Mouse (Mus musculus) cerebellum, postnatal 14 days (tissue): Measurements from ENCODE around the gene Pigz.

ENCODE experiments used
- DNase-seq, 2 experiments: peaks; one replicate each; pipeline ENCODE4 v3.0.0; 2021; ENCODE audit warnings: mixed read lengths in 2 of 2

Gene Pigz

DNA sequence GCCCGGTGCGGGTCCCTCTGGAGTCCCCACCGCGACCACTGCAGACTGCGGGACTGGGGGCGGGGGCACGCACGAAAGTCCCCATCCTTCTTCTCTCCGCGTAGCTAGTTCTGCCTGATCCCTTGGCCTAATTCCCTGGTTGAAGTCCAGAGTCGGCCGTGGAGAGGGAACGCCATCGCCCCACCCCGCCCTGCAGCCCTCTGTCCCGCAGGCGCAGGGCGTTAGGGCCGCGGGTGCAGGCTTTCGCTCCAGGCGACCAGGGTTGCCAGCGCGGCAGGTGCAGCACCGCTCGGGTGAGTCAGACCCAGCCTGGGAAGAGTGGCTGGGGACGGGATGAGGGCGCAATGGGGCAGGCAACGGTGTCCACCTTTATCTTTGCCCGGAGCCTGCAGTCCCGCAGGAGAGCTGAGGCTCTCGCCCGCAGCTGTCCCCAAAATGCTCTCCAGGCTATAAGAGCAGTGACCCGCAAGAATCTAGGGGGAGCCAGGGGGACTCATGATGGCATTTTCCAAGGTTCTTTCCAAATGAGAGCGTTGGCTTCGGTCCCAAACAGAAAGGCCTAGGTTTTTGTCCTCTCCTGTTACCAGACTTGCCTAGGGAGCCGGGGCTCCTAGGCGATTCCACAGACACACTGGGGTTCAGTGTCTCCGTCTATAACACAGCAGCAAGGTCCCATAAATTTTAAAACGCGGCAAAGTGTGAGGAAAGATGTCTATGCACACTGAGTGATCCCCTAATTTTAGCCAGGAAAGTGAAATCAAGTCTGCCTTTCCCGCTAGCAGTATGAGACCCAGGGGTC is at the start of gene Pigz:
TSS of gene Pigz (plus strand) at position 101 of the 799 bp plus-strand sequence.
- peak; percentile 82 to 83 for DNase-seq

GRCm38 (mm10) chr16:31883902-31884301 is 49.7 kb upstream of the Pigz start:
- DNase-seq, result no peak

DNA sequence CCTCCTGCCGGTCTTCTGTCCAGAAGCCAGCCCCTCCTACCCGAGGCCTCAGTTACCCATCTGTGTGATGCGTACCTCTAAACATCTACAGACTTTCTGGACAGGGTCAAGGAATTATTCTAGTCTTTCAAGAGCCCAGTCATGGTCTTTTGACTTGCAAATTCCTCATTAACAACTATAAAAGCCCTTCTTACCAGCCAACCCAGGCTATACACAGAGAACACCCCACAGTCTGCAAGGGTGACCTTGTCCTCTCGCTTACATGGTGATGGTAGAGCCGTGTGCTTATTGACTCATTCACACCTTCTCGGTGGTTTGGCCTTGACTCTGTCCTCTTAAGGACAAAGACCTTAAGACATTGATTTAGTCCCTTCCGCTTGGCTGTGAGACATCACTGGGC is 42.7 kb upstream of the Pigz start:
- no peak for DNase-seq

- DNase-seq, result no peak
These were observed 40.1 kb upstream of the Pigz start for GRCm38 (mm10) chr16:31893396-31894141.

DNA sequence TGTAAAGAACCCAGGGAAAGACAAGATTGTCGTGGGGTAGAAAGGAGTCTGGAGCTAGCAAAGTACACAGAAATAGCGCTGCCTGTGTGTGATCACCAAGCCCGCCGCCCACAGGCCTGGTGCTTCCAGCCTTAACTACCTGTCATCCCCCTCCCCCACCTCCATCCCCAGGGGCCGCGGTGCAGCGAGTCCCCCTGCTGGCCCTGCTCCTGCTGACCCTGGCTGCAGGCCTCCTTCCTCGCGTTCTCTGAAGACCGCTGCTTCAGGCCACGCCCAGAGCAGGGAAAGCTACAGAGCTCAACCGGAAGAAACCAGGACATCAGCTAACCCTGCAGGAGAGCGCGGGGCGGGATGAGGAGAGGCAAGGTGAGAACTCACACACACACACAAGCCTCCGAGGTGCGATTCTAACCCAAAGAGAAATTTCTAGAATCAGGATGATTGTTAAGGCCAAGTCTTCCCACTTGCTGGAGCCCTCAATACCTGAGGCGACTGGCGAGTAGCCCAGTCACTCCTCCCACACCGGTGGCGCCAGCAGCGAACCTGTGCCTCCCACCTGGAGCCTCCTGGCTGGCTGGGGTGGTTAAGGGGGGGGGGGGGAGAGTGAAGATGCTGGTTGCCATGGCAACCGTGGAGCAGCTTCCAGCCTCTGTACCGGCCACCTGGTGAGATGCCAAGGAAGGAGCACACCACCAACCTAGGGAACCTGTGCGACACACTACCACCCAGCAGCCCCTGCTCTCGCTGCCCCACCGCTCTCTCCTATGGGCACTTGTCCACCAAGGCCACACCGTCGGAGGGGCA is 36.5 kb upstream of the Pigz start:
- DNase-seq, result peak; percentile 58 to 67

DNA sequence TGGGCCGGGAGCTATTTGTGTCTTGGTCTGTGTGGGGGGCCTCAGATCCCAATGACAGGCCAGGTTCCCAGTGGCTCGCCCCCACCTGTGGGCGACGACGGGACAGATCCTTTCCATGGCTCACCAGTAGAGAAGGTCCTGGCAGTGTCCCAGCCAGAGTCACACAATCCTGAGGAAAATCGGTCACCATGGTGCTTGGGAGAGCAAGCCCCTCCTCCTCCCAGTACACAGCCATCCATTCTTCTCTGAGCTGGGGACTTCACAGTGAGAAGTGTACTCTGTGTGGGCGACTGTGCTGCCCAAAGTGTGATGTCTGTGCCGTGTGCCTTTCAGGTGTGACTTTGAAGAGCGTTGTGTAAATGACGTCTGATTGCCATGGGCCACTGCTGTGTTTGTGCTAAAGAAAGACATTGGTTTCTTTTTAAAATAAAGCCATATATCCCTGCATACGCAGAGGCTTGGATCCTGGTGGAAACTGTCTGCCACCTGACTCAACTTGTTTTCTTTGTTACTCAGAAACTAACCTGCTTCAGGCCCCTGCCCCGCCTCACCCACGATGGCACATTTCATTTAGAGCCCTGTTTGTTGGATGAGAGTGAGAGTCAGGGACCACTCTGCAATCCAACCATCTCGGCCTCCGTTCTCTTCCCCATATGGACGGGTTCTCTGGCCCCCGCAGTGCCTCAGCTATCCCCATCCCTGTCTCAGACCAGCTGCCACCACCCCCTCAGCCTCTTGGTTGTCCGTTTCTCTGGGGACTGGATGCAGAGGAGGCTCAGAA is 34.9 kb upstream of the Pigz start:
- peak in 1 of 2 experiments; percentile 71 for DNase-seq

GRCm38 (mm10) chr16:31901886-31902285 is 31.8 kb upstream of the Pigz start:
- DNase-seq, result no peak

DNA sequence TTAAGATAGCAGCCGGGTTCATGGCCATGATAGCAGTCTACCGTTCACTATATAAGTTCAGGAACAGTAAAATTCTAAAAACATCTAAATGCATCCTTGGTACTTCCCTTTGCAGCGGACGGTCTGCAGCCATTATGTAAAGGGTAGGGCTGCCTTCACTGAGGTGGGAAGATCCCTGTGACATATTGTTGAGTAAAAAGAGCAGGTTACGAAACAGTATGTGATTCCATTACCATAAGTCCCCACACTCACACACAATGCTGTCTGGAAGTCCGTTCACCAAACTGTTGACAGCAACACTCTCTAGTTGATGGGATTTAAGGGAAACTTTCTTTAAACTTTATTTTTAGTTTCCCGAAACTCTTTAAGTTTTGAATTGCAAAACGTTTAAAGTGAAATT is 30.4 kb upstream of the Pigz start:
- DNase-seq, result no peak

DNA sequence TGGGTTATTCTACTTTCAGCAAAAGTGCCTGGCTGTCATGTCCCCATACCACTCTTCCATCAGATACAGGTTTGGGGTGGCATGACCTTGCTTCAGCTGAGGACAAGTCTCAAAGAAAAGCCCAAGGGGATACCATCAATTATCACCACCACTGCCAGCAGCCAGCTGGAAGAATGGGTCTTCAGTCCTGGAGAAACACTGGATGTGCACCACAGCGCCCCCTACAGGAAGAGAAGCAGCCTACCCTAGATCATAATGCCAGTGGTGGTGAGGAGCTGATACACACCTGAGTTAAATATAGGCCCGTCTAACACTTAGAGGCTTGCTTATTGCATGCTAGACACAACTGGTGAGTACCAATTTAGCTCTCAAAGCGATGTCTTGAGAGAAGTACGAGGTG is 28.3 kb upstream of the Pigz start:
- no peak for DNase-seq

- DNase-seq, result no peak
These were observed 27.5 kb upstream of the Pigz start for GRCm38 (mm10) chr16:31905891-31906825.

DNA sequence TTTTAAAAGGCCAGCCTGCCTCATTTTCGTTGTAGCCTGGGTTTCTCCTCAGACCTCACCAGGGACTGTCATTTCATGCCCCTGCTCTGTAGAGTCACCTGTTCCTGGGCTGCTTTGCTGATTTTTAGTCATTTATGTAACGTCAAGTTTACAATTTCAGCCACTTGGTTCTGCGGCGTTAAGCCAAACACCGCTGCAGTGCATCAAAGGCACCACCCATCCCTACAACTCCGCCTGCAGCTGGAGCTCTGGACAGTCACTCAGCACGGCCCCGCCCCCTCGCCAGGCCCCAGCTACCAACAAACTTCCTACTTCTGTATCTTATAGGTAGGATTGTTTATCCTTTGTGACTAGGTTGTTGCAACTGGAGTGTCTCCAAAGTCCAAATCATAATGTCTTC is 26.8 kb upstream of the Pigz start:
- no peak for DNase-seq

DNA sequence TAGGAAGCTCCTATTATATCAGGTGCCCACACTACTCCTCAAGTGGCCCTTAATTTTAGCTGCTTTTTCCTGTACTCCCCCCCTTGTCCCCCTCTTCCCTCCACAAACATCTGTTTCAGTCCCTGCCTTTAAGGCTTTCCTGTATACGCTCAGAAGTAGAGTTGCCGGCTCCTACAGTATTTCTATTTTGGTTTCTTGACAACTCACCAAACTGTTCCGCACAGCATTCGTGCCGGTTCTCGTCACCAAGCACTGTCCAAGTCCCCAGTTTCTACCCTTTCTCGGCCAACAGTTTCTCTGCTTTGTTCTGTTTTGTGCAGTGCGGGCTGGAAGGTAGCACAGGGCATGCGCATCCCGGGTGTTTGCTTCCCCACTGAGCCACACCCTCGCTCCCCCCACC is 24.7 kb upstream of the Pigz start:
- DNase-seq, result no peak

- no peak for DNase-seq
These were observed 23.3 kb upstream of the Pigz start for GRCm38 (mm10) chr16:31910281-31910847.

DNA sequence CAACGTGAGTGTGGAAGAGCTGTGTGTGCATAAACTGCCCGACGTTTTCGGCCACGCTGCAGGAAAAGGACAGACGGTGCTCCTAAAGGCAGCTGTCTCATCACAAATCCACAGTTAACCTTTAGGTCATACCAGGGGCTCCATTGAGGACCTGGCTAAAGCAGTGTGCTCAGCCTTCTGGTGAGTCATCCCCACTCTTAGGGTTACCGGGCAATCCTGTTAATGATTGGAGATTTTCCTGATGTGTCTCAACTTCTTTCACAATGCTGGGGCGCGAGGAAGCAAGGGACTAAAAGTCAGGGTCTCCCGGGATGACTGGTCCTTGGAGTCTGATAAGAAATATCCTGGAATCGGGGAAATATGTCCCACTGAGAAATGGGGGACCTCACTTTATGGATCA is 15.9 kb upstream of the Pigz start:
- no peak for DNase-seq

GRCm38 (mm10) chr16:31918248-31918724 is 15.4 kb upstream of the Pigz start:
- DNase-seq, result peak; percentile 90

DNA sequence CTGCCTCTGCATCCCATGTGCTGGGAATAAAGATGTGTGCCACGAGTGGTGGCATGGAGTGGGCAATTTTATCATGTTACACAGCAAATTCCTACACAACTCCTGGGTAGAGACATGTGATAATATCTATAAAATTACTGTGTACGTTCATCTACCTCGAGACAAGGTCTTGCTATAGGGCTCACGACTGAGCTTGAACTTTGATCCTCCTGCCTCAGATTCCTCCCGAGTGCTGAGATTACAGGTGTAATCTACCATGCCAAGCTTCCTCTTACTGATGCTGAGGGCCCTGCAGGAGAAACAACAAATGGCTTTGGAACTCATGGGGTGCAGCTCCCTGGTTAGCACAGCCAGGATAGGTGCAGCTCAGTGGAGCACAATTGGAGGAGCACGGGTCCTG is 9.3 kb upstream of the Pigz start:
- DNase-seq, result no peak

DNA sequence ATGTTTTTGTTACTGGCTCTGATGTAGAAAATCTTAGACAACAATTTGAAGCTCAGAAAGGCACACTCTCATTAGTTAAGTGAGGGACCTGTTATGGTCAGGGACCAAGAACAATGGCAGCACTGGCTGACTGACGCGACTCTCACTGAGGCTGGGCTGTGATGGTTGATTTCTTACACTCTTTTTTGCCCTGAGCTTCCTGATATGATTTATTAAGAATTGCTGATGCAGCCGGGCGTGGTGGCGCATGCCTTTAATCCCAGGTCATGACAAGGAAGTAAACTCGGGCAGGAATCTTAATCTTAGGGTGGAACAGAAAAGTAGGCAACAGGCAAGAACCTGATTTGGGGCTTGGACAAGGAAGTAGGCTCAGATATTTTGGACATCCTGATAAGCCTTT is 7.6 kb upstream of the Pigz start:
- DNase-seq, result no peak

DNA sequence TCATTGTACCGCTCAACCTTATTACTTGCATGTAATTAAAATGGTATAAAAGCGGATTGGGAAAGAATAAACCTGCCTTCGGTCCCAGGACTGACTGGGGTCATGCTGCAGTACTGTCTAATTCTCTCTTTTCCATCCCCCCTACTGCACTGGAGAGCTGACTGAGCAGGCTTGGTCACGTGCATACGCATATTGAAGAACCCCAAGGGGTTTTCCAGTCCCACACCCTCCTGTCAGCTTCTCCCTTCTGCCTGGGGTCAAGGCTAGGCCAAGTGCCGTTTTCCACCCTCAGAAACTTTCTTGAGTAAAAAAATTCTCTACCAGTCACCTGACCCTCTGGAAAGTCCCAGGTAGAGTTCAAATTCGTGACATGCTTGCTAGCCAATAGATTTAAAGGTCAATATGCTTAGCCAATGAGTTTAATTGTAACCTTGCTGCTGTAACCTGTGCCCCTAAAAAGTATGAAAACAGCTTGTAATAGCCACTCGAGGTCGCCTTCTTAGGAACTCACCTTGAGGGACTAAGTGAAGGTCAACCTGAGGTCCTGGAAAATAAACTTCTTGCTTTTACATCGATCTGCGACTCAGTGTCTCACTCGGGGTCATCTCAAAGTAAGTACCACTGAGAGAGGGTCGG is 7.0 kb upstream of the Pigz start:
- no peak for DNase-seq

DNA sequence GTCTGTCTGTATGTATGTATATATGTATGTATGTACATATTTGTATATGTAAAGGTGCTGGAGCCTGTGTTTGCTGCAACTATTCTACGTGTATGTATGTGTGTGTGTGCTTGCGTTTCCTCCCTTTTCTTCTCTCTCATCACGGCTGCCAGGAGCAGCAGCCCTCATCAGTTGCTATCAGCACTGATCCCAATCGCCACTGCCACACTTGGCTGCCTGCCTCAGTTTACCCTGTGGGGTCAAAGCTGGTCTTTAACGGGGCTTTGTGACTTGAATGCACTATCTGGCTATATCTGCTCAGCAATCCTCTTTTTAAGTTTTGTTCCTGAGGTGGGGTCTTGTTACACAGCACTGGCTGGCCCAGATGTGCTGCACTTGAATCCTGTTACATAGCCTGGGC is 6.2 kb upstream of the Pigz start:
- no peak for DNase-seq

DNA sequence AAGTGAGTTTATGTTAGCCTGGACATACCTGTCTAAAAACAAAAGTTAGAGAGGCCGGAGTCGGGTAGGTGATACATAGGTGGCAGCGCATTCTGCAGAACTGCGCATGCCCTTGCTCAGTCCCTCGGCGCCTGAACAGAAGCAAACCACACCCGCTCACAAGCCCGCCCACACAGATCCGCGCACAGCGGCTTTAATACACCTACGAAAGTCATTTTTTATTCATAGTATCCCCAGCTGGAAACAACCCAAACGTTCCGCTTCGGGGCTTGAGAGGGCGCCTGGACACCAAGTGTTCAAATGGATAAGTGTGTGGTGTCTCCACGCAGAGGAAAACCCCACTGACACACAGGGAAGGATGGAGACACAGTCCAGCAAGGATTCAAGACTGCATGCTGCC is 2.3 kb upstream of the Pigz start:
- DNase-seq, result no peak
